Mouse (Mus musculus) common myeloid progenitor, adult 5-6 weeks (primary cell): ENCODE results near the gene Tmem126b. TPM values are rescaled to one million over a fixed set of nuclear protein-coding genes. Genes with fewer than 3 reads are reported as not detected.

ENCODE experiments used
- ATAC-seq: replicated peaks from 2 replicates; pipeline ENCODE4 v1.8.0; 2016; ENCODE audit warnings: low read depth, mild to moderate bottlenecking, moderate TSS enrichment, inconsistent platforms; ENCODE audit not compliant: poor library complexity, severe bottlenecking
- total RNA-seq: library from RNA; stranded (forward); fragments of 200-1000, 187-1606 nt; gene quantifications from 2 replicates; pipeline ENCODE4 v1.2.3, GENCODE M21; 2017

The Tmem126b gene
- 11.0 and 12.9 TPM in 2 replicates for total RNA-seq

- peak; percentile 94 for ATAC-seq
Measured at GRCm38 (mm10) chr7:90475793-90476312, at the start of gene Tmem126b. Tmem126b (minus strand) TSS chr7:90476001.

- no peak for ATAC-seq
Measured at GRCm38 (mm10) chr7:90512293-90512692, 36.5 kb upstream of the Tmem126b start.

- no peak for ATAC-seq
Measured at GRCm38 (mm10) chr7:90508124-90508523, 32.3 kb upstream of the Tmem126b start.

- no peak for ATAC-seq
Measured at GRCm38 (mm10) chr7:90482607-90483006, 6.8 kb upstream of the Tmem126b start.

GRCm38 (mm10) chr7:90476313-90477245, 778 bp upstream of the Tmem126b start, which contains the start of gene Dlg2:
Dlg2 (plus strand) TSS chr7:90476672.
- peak; percentile 7 for ATAC-seq

- ATAC-seq: no peak
Measured at GRCm38 (mm10) chr7:90473511-90473910, 2.3 kb downstream of the Tmem126b start.

GRCm38 (mm10) chr7:90461441-90461840, 14.4 kb downstream of the Tmem126b start:
- no peak for ATAC-seq

GRCm38 (mm10) chr7:90460930-90461329, 14.9 kb downstream of the Tmem126b start:
- ATAC-seq: peak; percentile 62

GRCm38 (mm10) chr7:90460330-90460729, 15.5 kb downstream of the Tmem126b start:
- no peak for ATAC-seq

- ATAC-seq: 0 out of 2 replicates have a peak, but pooled peaks have one; percentile 9
Measured at GRCm38 (mm10) chr7:90457517-90457916, 18.3 kb downstream of the Tmem126b start.

GRCm38 (mm10) chr7:90456845-90457468, 18.8 kb downstream of the Tmem126b start, which contains the start of gene Tmem126a:
Tmem126a (minus strand) TSS chr7:90457229.
- peak; percentile 93 for ATAC-seq

- ATAC-seq: no peak
Measured at GRCm38 (mm10) chr7:90456149-90456844, 19.5 kb downstream of the Tmem126b start.

- no peak for ATAC-seq
Measured at GRCm38 (mm10) chr7:90444206-90444605, 31.6 kb downstream of the Tmem126b start.

- peak; percentile 37 for ATAC-seq
Measured at GRCm38 (mm10) chr7:90443101-90444091, 32.4 kb downstream of the Tmem126b start.

- ATAC-seq: peak; percentile 90
Measured at GRCm38 (mm10) chr7:90442518-90443080, 33.2 kb downstream of the Tmem126b start, which contains the start of gene Crebzf. Crebzf (plus strand) TSS chr7:90442729.

GRCm38 (mm10) chr7:90442070-90442469, 33.7 kb downstream of the Tmem126b start:
- ATAC-seq: no peak; the same call in 1 of the 2 replicates

GRCm38 (mm10) chr7:90440044-90440443, 35.8 kb downstream of the Tmem126b start:
- no peak for ATAC-seq

- no peak for ATAC-seq
Measured at GRCm38 (mm10) chr7:90432221-90432620, 43.6 kb downstream of the Tmem126b start.
